8 mouse cellular contexts compared by ENCODE assay signal in the genomic region with DNA sequence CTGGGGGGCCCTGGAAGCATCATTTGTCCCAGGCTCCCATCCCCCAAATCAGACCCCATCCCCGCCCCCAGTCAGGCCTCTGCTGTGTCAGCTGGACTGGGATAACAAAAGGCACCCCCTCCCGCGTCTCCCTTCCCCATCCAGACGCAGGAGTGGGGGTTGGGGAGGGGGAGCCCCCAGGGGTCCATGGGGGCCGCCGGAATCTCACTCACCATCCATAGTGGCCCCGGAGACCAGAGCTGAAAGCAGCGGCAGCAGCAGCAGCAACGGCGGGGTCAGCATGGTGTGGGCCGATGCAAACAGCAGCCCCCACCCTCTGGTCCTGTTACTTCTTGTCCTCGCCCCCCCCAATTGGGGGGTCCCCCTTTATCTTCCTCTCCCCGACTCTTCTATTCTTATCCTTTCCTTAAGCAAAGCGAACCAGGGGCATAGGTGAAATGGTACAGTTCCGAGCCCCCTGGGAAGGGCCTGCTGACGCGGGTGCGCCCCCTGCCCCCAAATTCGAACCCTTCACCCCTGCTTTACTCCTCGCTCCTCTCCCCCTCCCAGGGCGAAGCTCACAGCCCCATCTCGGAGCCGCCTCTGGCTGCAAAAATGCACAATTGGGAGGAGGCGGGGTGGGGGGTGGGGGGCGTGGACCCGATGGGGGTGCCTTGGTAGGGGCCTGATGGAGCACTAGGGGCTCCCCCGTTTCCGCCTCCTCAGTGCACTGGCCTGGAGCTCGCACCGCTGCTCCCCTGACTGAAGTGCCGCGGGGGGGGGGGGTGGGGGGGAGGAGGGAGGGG. TPM values are rescaled to one million over a fixed set of nuclear protein-coding genes. Genes with fewer than 3 reads are reported as not detected.
DNase-seq lines count a peak whose midpoint lies in the region; ATAC-seq and TF ChIP-seq lines count a peak whose summit lies in the region.

A gene (minus strand): TSS at position 743 of the 785 bp plus-strand sequence.

- 18% methylated on average over 26 of the region's 32 CpGs for WGBS in spleen, adult 2 months
- WGBS in hindbrain, embryonic 15.5 days, result 0% methylated on average over 24 of the region's 32 CpGs
- under 1% methylated on average over 26 of the region's 32 CpGs for WGBS in limb, embryonic 11.5 days

- no peaks in the 10 kb centered on the region for H3K9me3 ChIP-seq in hindbrain, embryonic 15.5 days
- H3K9me3 ChIP-seq in limb, embryonic 11.5 days (ENCODE audit: control insufficient read depth, low read length), result no peaks in the 10 kb centered on the region

- no peak for TF ChIP-seq CTCF in spleen, adult 2 months (IDR thresholded peaks at IDR 0.05; ENCODE audit: extremely low read depth, insufficient read depth, insufficient read length, insufficient replicate concordance)
- TF ChIP-seq CTCF in gastrocnemius, adult 2 months (IDR thresholded peaks at IDR 0.05), result no peak

- H3ac ChIP-seq in myocyte (ENCODE audit: control insufficient read depth, insufficient read length), result peak within 1 kb of the TSS; percentile 3

- H3K27ac ChIP-seq in spleen, adult 2 months (ENCODE audit: insufficient read depth, low read length), result peak within 1 kb of the TSS; percentile 81
- H3K27ac ChIP-seq in gastrocnemius, adult 2 months, result peak within 1 kb of the TSS; percentile 98
- peak within 1 kb of the TSS; percentile 86 for H3K27ac ChIP-seq in hindbrain, embryonic 15.5 days (replicated peaks)
- peak within 1 kb of the TSS; percentile 96 for H3K27ac ChIP-seq in limb, embryonic 11.5 days (replicated peaks; ENCODE audit: low read depth, low read length)

- H3K36me3 ChIP-seq in spleen, adult 2 months (ENCODE audit: control insufficient read depth, insufficient read depth, low read length), result no peaks in the 10 kb centered on the region
- H3K36me3 ChIP-seq in hindbrain, embryonic 15.5 days, result no peaks in the 10 kb centered on the region
- H3K36me3 ChIP-seq in limb, embryonic 11.5 days (ENCODE audit: control insufficient read depth, insufficient read depth, low read length), result no peaks in the 10 kb centered on the region
- no peaks in the 10 kb centered on the region for H3K36me3 ChIP-seq in myocyte (ENCODE audit: control insufficient read depth, insufficient read depth)

- no peak for TF ChIP-seq POLR2A in spleen, adult 2 months (IDR thresholded peaks at IDR 0.05; ENCODE audit: low read depth, low read length)
- peak; percentile 51 for TF ChIP-seq POLR2A in myocyte (IDR thresholded peaks at IDR 0.05; ENCODE audit: insufficient read length, low read depth)

- peak within 1 kb of the TSS; percentile 70 for H3K9ac ChIP-seq in hindbrain, embryonic 15.5 days
- peak within 1 kb of the TSS; percentile 84 for H3K9ac ChIP-seq in limb, embryonic 11.5 days (ENCODE audit: low read length)

- peaks cover 7% of the 10 kb centered on the region for H3K27me3 ChIP-seq in spleen, adult 2 months (ENCODE audit: control insufficient read depth, insufficient read depth, low read length)
- no peaks in the 10 kb centered on the region for H3K27me3 ChIP-seq in hindbrain, embryonic 15.5 days
- H3K27me3 ChIP-seq in limb, embryonic 11.5 days (ENCODE audit: control insufficient read depth, insufficient read depth, low read length), result no peaks in the 10 kb centered on the region
- H3K27me3 ChIP-seq in myocyte (ENCODE audit: control insufficient read depth, insufficient read depth, insufficient read length), result no peaks in the 10 kb centered on the region

- intact Hi-C loops in gastrocnemius, adult 2 months (cut with DNase I), result no loop called here

- no peak for DNase-seq in spleen, adult 2 months (ENCODE audit: low read depth in 1 of 2, low spot score in 2 of 2)
- no peak for DNase-seq in spleen, postnatal 10 days (ENCODE audit: low spot score in 2 of 2)
- DNase-seq in cerebellum, adult 9-10 months, result peak; percentile 81
- peak; percentile 45 for DNase-seq in gastrocnemius, adult 2 months
- DNase-seq in limb, embryonic 11.5 days (ENCODE audit: low spot score), result peak; percentile 76
- no peak for DNase-seq in T-cell, adult 2 months (ENCODE audit: low spot score)

- H3K4me3 ChIP-seq in spleen, adult 2 months (ENCODE audit: extremely low read depth, insufficient read depth, insufficient read length), result peak within 1 kb of the TSS; percentile 67
- H3K4me3 ChIP-seq in gastrocnemius, adult 2 months, result peak within 1 kb of the TSS; percentile 78
- H3K4me3 ChIP-seq in hindbrain, embryonic 15.5 days, result peak within 1 kb of the TSS; percentile 71
- peak within 1 kb of the TSS; percentile 85 for H3K4me3 ChIP-seq in limb, embryonic 11.5 days (ENCODE audit: low read depth, low read length)
- H3K4me3 ChIP-seq in myocyte, result peak within 1 kb of the TSS; percentile 85

- H3K79me2 ChIP-seq in myocyte (ENCODE audit: control insufficient read depth, insufficient read depth), result peaks cover 43% of the 10 kb centered on the region

- peaks cover 6% of the 10 kb centered on the region; the same call in 1 of the 2 replicates for H3K4me1 ChIP-seq in spleen, adult 2 months (ENCODE audit: control insufficient read depth, insufficient read depth, insufficient read length)
- peaks cover 41% of the 10 kb centered on the region for H3K4me1 ChIP-seq in hindbrain, embryonic 15.5 days (replicated peaks)
- H3K4me1 ChIP-seq in limb, embryonic 11.5 days (ENCODE audit: control insufficient read depth, insufficient read depth, low read length), result peaks cover 41% of the 10 kb centered on the region

- H3K4me2 ChIP-seq in hindbrain, embryonic 15.5 days, result peak within 1 kb of the TSS; percentile 87
- H3K4me2 ChIP-seq in limb, embryonic 11.5 days (ENCODE audit: low read depth, severe bottlenecking), result peak within 1 kb of the TSS; percentile 93
- peak within 1 kb of the TSS; percentile 94 for H3K4me2 ChIP-seq in myocyte (ENCODE audit: low read depth)

- peak; percentile 76 for ATAC-seq in hindbrain, embryonic 15.5 days (ENCODE audit: low FRiP score, low read depth)
- peak; percentile 81 for ATAC-seq in limb, embryonic 11.5 days (ENCODE audit: insufficient number of reproducible peaks, low FRiP score, low TSS enrichment, low read depth)

TF ChIP-seq in myocyte, 11 proteins besides CTCF, POLR2A, EP300 and RAD21:
- TF ChIP-seq POLR2AphosphoS2 (IDR thresholded peaks at IDR 0.05; ENCODE audit: insufficient read length, low read depth), result no peak
- TF ChIP-seq MAX (IDR thresholded peaks at IDR 0.05; ENCODE audit: low read depth), result no peak

RNA-seq across cellular contexts. Expression of the gene that starts here (rescaled TPM):
- 98.7 and 99.4 TPM in 2 replicates for polyA plus RNA-seq in spleen, adult 2 months (2012; rRNA removed)
- total RNA-seq in gastrocnemius, adult 2 months (2021), result 10 to 100 TPM; 34.6 to 71.3 TPM
- polyA plus RNA-seq in hindbrain, embryonic 15.5 days (2015; fragmentation: Nextera tagmentation; extraction: Ambion mirVana), result 102 and 114 TPM in 2 replicates
- polyA plus RNA-seq in limb, embryonic 11.5 days (2014; fragmentation: Nextera tagmentation; extraction: Ambion mirVana), result 57.6 and 63.2 TPM in 2 replicates
- polyA plus RNA-seq in myocyte (2012; fragmentation: generic; extraction: Trizol), result 244 TPM

Comparison
In these comparisons a context has a peak if more than half of its experiments do, and no peak if none do; other contexts are left out.
1. DNase-seq: peak in cerebellum, adult 9-10 months (single experiment), gastrocnemius, adult 2 months (single experiment) and limb, embryonic 11.5 days (single experiment); none in spleen, adult 2 months (0 of 2), spleen, postnatal 10 days (0 of 2) and T-cell, adult 2 months (single experiment).
2. Peak in every context shown above with its lines, with median percentiles within 50 percentile points of each other: H3K27ac ChIP-seq, H3K4me3 ChIP-seq and H3K4me2 ChIP-seq.